Comparison of ENCODE assay signal across 11 mouse cellular contexts in genomic region chr19:30045857-30046256, GRCm38 (mm10). TPM values are rescaled to one million over a fixed set of nuclear protein-coding genes. Genes with fewer than 3 reads are reported as not detected.
DNase-seq lines count a peak whose midpoint lies in the region; ATAC-seq and TF ChIP-seq lines count a peak whose summit lies in the region.
"Had no signal": no experiment of that assay in that cellular context is flagged by ENCODE, and none has a peak within 500 bp of the region (broad histone marks: within the 10 kb centered on the region; RNA-seq: fewer than 3 reads in every experiment).

No protein-coding gene starts in this region.

- no peaks in the 10 kb centered on the region for H3K4me1 ChIP-seq in hindbrain, embryonic 11.5 days (replicated peaks; ENCODE audit: control insufficient read depth, insufficient read depth, low read length)
- H3K4me1 ChIP-seq in hindbrain, embryonic 10.5 days (replicated peaks) = no peaks in the 10 kb centered on the region
- H3K4me1 ChIP-seq in liver, postnatal 0 days (ENCODE audit: insufficient read depth) = peaks cover 9% of the 10 kb centered on the region
- 0 out of 2 replicates have a peak, but pooled peaks cover 3% of the 10 kb centered on the region for H3K4me1 ChIP-seq in neural tube, embryonic 15.5 days
- H3K4me1 ChIP-seq in forebrain, embryonic 11.5 days (replicated peaks; ENCODE audit: control insufficient read depth, insufficient read depth, low read length) = no peaks in the 10 kb centered on the region

- H3K9me3 ChIP-seq in hindbrain, embryonic 11.5 days (ENCODE audit: control insufficient read depth, low read length) = no peaks in the 10 kb centered on the region
- H3K9me3 ChIP-seq in hindbrain, embryonic 10.5 days = peaks cover 8% of the 10 kb centered on the region
- peaks cover 6% of the 10 kb centered on the region; the same call in 1 of the 2 replicates for H3K9me3 ChIP-seq in liver, postnatal 0 days (ENCODE audit: low read length)
- H3K9me3 ChIP-seq in neural tube, embryonic 15.5 days (replicated peaks) = no peaks in the 10 kb centered on the region
- no peaks in the 10 kb centered on the region; the same call in 1 of the 2 replicates for H3K9me3 ChIP-seq in forebrain, embryonic 11.5 days (ENCODE audit: control insufficient read depth, low read length)

- no peak overlapping the region for H3K9ac ChIP-seq in hindbrain, embryonic 11.5 days (ENCODE audit: low read depth, low read length)
- H3K9ac ChIP-seq in liver, postnatal 0 days (replicated peaks) = no peak overlapping the region
- H3K9ac ChIP-seq in neural tube, embryonic 15.5 days (replicated peaks) = no peak overlapping the region
- no peak overlapping the region for H3K9ac ChIP-seq in forebrain, embryonic 11.5 days (ENCODE audit: low read length)

- TF ChIP-seq EP300 in liver, postnatal 0 days (IDR thresholded peaks at IDR 0.05; ENCODE audit: low read depth) = no peak

- ATAC-seq in hindbrain, embryonic 11.5 days (ENCODE audit: low FRiP score) = no peak
- no peak for ATAC-seq in liver, postnatal 0 days
- ATAC-seq in neural tube, embryonic 15.5 days (ENCODE audit: low FRiP score) = no peak
- ATAC-seq in forebrain, embryonic 11.5 days (replicated peaks; ENCODE audit: low FRiP score) = no peak

- no peak overlapping the region for H3K4me2 ChIP-seq in hindbrain, embryonic 11.5 days (replicated peaks; ENCODE audit: low read depth, low read length)
- H3K4me2 ChIP-seq in liver, postnatal 0 days (ENCODE audit: low read depth, low read length) = no peak overlapping the region
- no peak overlapping the region for H3K4me2 ChIP-seq in neural tube, embryonic 15.5 days
- H3K4me2 ChIP-seq in forebrain, embryonic 11.5 days (ENCODE audit: low read depth, low read length, severe bottlenecking) = no peak overlapping the region

- peak; percentile 68 for TF ChIP-seq CTCF in liver, postnatal 0 days (IDR thresholded peaks at IDR 0.05; ENCODE audit: low read depth)

- intact Hi-C loops in left cerebral cortex, postnatal 36 days (cut with DNase I) = no loop called here

- no peak overlapping the region for H3K4me3 ChIP-seq in hindbrain, embryonic 11.5 days (ENCODE audit: low read depth, low read length)
- H3K4me3 ChIP-seq in hindbrain, embryonic 10.5 days = no peak overlapping the region
- H3K4me3 ChIP-seq in liver, postnatal 0 days (ENCODE audit: low read depth, low read length) = no peak overlapping the region
- no peak overlapping the region for H3K4me3 ChIP-seq in neural tube, embryonic 15.5 days (replicated peaks)
- no peak overlapping the region for H3K4me3 ChIP-seq in forebrain, embryonic 11.5 days (ENCODE audit: low read depth, low read length)

- 0 out of 2 replicates have a peak, but pooled peaks cover 4% of the 10 kb centered on the region for H3K36me3 ChIP-seq in hindbrain, embryonic 11.5 days (ENCODE audit: control insufficient read depth, insufficient read depth, low read length)
- peaks cover 85% of the 10 kb centered on the region for H3K36me3 ChIP-seq in hindbrain, embryonic 10.5 days
- peaks cover 30% of the 10 kb centered on the region for H3K36me3 ChIP-seq in liver, postnatal 0 days (replicated peaks; ENCODE audit: insufficient read depth, low read length)
- peaks cover 9% of the 10 kb centered on the region for H3K36me3 ChIP-seq in neural tube, embryonic 15.5 days
- H3K36me3 ChIP-seq in forebrain, embryonic 11.5 days (ENCODE audit: control insufficient read depth, insufficient read depth, low read length) = peaks cover 13% of the 10 kb centered on the region

- DNase-seq in hindbrain, embryonic 11.5 days (ENCODE audit: low spot score) = peak; percentile 25
- DNase-seq in hindbrain, embryonic 10.5 days (ENCODE audit: low spot score) = no peak
- DNase-seq in 3T3-L1 (ENCODE audit: low read depth, low spot score) (peak; percentile 52), MEL-GATA-1-ER (ENCODE audit: extremely low read depth, low read depth) (peak; percentile 60)
- no peak for DNase-seq in liver, postnatal 0 days
- no peak for DNase-seq in left cerebral cortex, postnatal 36 days (ENCODE audit: low spot score in 2 of 2)
- DNase-seq in forebrain, embryonic 11.5 days (ENCODE audit: low spot score) = no peak

- H3K27me3 ChIP-seq in hindbrain, embryonic 11.5 days (ENCODE audit: control insufficient read depth, insufficient read depth, low read length) = no peaks in the 10 kb centered on the region
- no peaks in the 10 kb centered on the region for H3K27me3 ChIP-seq in hindbrain, embryonic 10.5 days (ENCODE audit: insufficient read depth, poor library complexity, severe bottlenecking)
- H3K27me3 ChIP-seq in liver, postnatal 0 days (ENCODE audit: insufficient read depth, low read length) = no peaks in the 10 kb centered on the region
- H3K27me3 ChIP-seq in neural tube, embryonic 15.5 days (replicated peaks) = no peaks in the 10 kb centered on the region
- H3K27me3 ChIP-seq in forebrain, embryonic 11.5 days (ENCODE audit: control insufficient read depth, insufficient read depth, low read length) = no peaks in the 10 kb centered on the region

- no peak overlapping the region for H3K27ac ChIP-seq in hindbrain, embryonic 11.5 days (ENCODE audit: low read depth, low read length)
- H3K27ac ChIP-seq in hindbrain, embryonic 10.5 days = no peak overlapping the region
- no peak overlapping the region for H3K27ac ChIP-seq in liver, postnatal 0 days (ENCODE audit: low read depth)
- H3K27ac ChIP-seq in neural tube, embryonic 15.5 days (replicated peaks) = no peak overlapping the region
- H3K27ac ChIP-seq in forebrain, embryonic 11.5 days (ENCODE audit: low read depth, low read length) = no peak overlapping the region

- WGBS in hindbrain, embryonic 11.5 days = 65% methylated on average over 1 of the region's 1 CpGs
- whole genome bisulfite sequencing in hindbrain, embryonic 10.5 days = 67% methylated on average over 1 of the region's 1 CpGs
- 74% methylated on average over 1 of the region's 1 CpGs for WGBS in liver, postnatal 0 days (ENCODE audit: insufficient replicate concordance)
- WGBS in neural tube, embryonic 15.5 days = 70% methylated on average over 1 of the region's 1 CpGs
- WGBS in forebrain, embryonic 11.5 days = 58% methylated on average over 1 of the region's 1 CpGs

RNA-seq across cellular contexts. Expression of gene Uhrf2, which starts 15.5 kb away (rescaled TPM):
- 84.6 and 90.4 TPM in 2 replicates for polyA plus RNA-seq in hindbrain, embryonic 11.5 days (2014; fragmentation: Nextera tagmentation; extraction: Ambion mirVana)
- polyA plus RNA-seq in hindbrain, embryonic 10.5 days (2016; fragmentation: Nextera tagmentation; extraction: Ambion mirVana) = 66.8 and 83.7 TPM in 2 replicates
- polyA plus RNA-seq in liver, postnatal 0 days (2015; fragmentation: Nextera tagmentation; extraction: Ambion mirVana) = 18.4 and 19.8 TPM in 2 replicates
- total RNA-seq in left cerebral cortex, postnatal 36 days (2021) = 10 to 100 TPM; 44.1 to 59.1 TPM
- polyA plus RNA-seq in neural tube, embryonic 15.5 days (2015; fragmentation: Nextera tagmentation; extraction: Ambion mirVana) = 44.0 and 51.3 TPM in 2 replicates
- 87.6 and 92.3 TPM in 2 replicates for polyA plus RNA-seq in forebrain, embryonic 11.5 days (2014; fragmentation: Nextera tagmentation; extraction: Ambion mirVana)

RNA-seq across cellular contexts. Expression of gene Trpd52l3, which starts 42.3 kb away (rescaled TPM):
- not detected in 2 replicates for polyA plus RNA-seq in hindbrain, embryonic 11.5 days (2014; fragmentation: Nextera tagmentation; extraction: Ambion mirVana)
- polyA plus RNA-seq in hindbrain, embryonic 10.5 days (2016; fragmentation: Nextera tagmentation; extraction: Ambion mirVana) = not detected in 2 replicates
- polyA plus RNA-seq in liver, postnatal 0 days (2015; fragmentation: Nextera tagmentation; extraction: Ambion mirVana) = not detected in 2 replicates
- not detected for total RNA-seq in left cerebral cortex, postnatal 36 days (2021)
- not detected in 2 replicates for polyA plus RNA-seq in neural tube, embryonic 15.5 days (2015; fragmentation: Nextera tagmentation; extraction: Ambion mirVana)
- not detected in 2 replicates for polyA plus RNA-seq in forebrain, embryonic 11.5 days (2014; fragmentation: Nextera tagmentation; extraction: Ambion mirVana)
- total RNA-seq: layer of hippocampus, adult 18-20 months had no signal
- polyA plus RNA-seq: embryonic facial prominence, embryonic 14.5 days; heart, embryonic 14.5 days had no signal

Comparison
In these comparisons a context has a peak if more than half of its experiments do, and no peak if none do; other contexts are left out.
1. DNase-seq: peak in hindbrain, embryonic 11.5 days (single experiment), 3T3-L1 (single experiment) and MEL-GATA-1-ER (single experiment); none in hindbrain, embryonic 10.5 days (single experiment), liver, postnatal 0 days (single experiment), left cerebral cortex, postnatal 36 days (0 of 2) and forebrain, embryonic 11.5 days (single experiment).